Mouse (Mus musculus) CH12.LX (cell line): ENCODE results near the gene Cryz. TPM values are rescaled to one million over a fixed set of nuclear protein-coding genes. Genes with fewer than 3 reads are reported as not detected.
A peak's percentile ranks its signal among the peaks of the same experiment; 100 is the strongest.

Source experiments
- DNase-seq: peaks from one replicate; pipeline ENCODE4 v3.0.0-alpha.2; 2013; ENCODE audit errors: extremely low read depth
- H3K27ac ChIP-seq: 2 replicates; pipeline ENCODE4 v1.5.1; 2012; ENCODE audit warnings: low read depth, mild to moderate bottlenecking, control low read depth, moderate library complexity; ENCODE audit not compliant: insufficient read depth
- H3K27me3 ChIP-seq: replicated peaks from 2 replicates; pipeline ENCODE3; 2012; ENCODE audit warnings: inconsistent platforms
- H3K36me3 ChIP-seq, 2 experiments: replicated peaks in 1 of 2; 2 replicates each; pipeline versions ENCODE3 to v1.6.1; 2012; ENCODE audit warnings: inconsistent platforms in 1 of 2, low read length in 1 of 2, mild to moderate bottlenecking in 1 of 2, mixed read lengths in 1 of 2, moderate library complexity in 1 of 2; ENCODE audit not compliant: control insufficient read depth in 1 of 2, insufficient read depth in 1 of 2
- H3K4me1 ChIP-seq, 2 experiments: 2 replicates each; pipeline ENCODE4 v1.6.1; 2012; ENCODE audit warnings: inconsistent platforms in 1 of 2, moderate library complexity in 1 of 2; ENCODE audit not compliant: insufficient read depth in 2 of 2, control insufficient read depth in 1 of 2
- H3K4me2 ChIP-seq: 2 replicates; pipeline ENCODE4 v1.6.1; 2012; ENCODE audit warnings: low read depth, mild to moderate bottlenecking, control low read depth; ENCODE audit not compliant: poor library complexity, insufficient read depth, severe bottlenecking
- H3K4me3 ChIP-seq, 3 experiments: fragments of 150-350 bp in 1 of 3; sonication (generic) in 1 of 3; replicated peaks in 1 of 3; 2 replicates each; pipeline versions ENCODE3 to v1.5.1; 2011 to 2012; ENCODE audit warnings: low read depth in 2 of 3, low read length in 2 of 3, mild to moderate bottlenecking in 2 of 3, moderate library complexity in 2 of 3, control low read depth in 1 of 3, improper control_type of control experiment in 1 of 3, inconsistent platforms in 1 of 3, mixed read lengths in 1 of 3; ENCODE audit not compliant: poor library complexity in 1 of 3
- H3K79me2 ChIP-seq: replicated peaks from 2 replicates; pipeline ENCODE4 v1.6.1; 2012; ENCODE audit warnings: mild to moderate bottlenecking, moderate library complexity; ENCODE audit not compliant: control insufficient read depth, poor library complexity, insufficient read depth, severe bottlenecking; ENCODE audit errors: extremely low read depth
- H3K9ac ChIP-seq: 2 replicates; pipeline ENCODE4 v1.6.1; 2012; ENCODE audit warnings: low read depth, mild to moderate bottlenecking, control low read depth, moderate library complexity; ENCODE audit not compliant: insufficient read depth
- H3K9me3 ChIP-seq: replicated peaks from 2 replicates; pipeline ENCODE3; 2012; ENCODE audit warnings: low read length, inconsistent platforms, mixed read lengths
- BHLHE40 ChIP-seq: IDR thresholded peaks from 2 replicates; pipeline ENCODE4 v1.6.1; 2011; ENCODE audit warnings: mild to moderate bottlenecking, low read depth, low read length, improper control_type of control experiment
- CHD1 ChIP-seq: IDR thresholded peaks from 2 replicates; pipeline ENCODE4 v1.6.1; 2012; ENCODE audit warnings: low read depth, low read length, improper control_type of control experiment, inconsistent platforms
- CHD2 ChIP-seq: IDR thresholded peaks from 2 replicates; pipeline ENCODE4 v1.6.1; 2011; ENCODE audit warnings: low read length, improper control_type of control experiment
- CTCF ChIP-seq, 2 experiments: IDR thresholded peaks in 1 of 2; conservative IDR thresholded peaks in 1 of 2; 2 replicates each; pipeline ENCODE4 v1.5.1; 2011 to 2012; ENCODE audit warnings: low read depth in 2 of 2, low read length in 2 of 2, improper control_type of control experiment in 1 of 2, inconsistent platforms in 1 of 2, mild to moderate bottlenecking in 1 of 2, moderate library complexity in 1 of 2
- E2F4 ChIP-seq: IDR thresholded peaks from 2 replicates; pipeline ENCODE4 v1.6.1; 2011; ENCODE audit warnings: low read depth, low read length, improper control_type of control experiment; ENCODE audit not compliant: insufficient replicate concordance
- ELF1 ChIP-seq: IDR thresholded peaks from 2 replicates; pipeline ENCODE4 v1.6.1; 2014; ENCODE audit warnings: low read depth, mild to moderate bottlenecking, inconsistent platforms, low read length, improper control_type of control experiment
- EP300 ChIP-seq: IDR thresholded peaks from 2 replicates; pipeline ENCODE4 v1.6.1; 2011; ENCODE audit warnings: low read length, improper control_type of control experiment
- ETS1 ChIP-seq: conservative IDR thresholded peaks from 2 replicates; pipeline ENCODE4 v1.6.1; 2012; ENCODE audit warnings: low read depth, mild to moderate bottlenecking, inconsistent platforms, low read length, improper control_type of control experiment, moderate library complexity
- HCFC1 ChIP-seq: IDR thresholded peaks from 2 replicates; pipeline ENCODE4 v1.6.1; 2012; ENCODE audit warnings: low read depth, mild to moderate bottlenecking, inconsistent platforms, low read length, improper control_type of control experiment
- IRF4 ChIP-seq: IDR thresholded peaks from 2 replicates; pipeline ENCODE4 v1.6.1; 2014; ENCODE audit warnings: low read depth, mild to moderate bottlenecking, inconsistent platforms, low read length, improper control_type of control experiment
- JUN ChIP-seq: IDR thresholded peaks from 2 replicates; pipeline ENCODE4 v1.6.1; 2011; ENCODE audit warnings: low read depth, mild to moderate bottlenecking, low read length, improper control_type of control experiment, moderate library complexity; ENCODE audit not compliant: insufficient read depth
- JUND ChIP-seq: conservative IDR thresholded peaks from 2 replicates; pipeline ENCODE4 v1.6.1; 2011; ENCODE audit warnings: low read depth, low read length, improper control_type of control experiment
- KAT2A ChIP-seq: IDR thresholded peaks from 2 replicates; pipeline ENCODE4 v1.6.1; 2012; ENCODE audit warnings: low read length, improper control_type of control experiment, inconsistent platforms; ENCODE audit not compliant: insufficient replicate concordance
- MAFK ChIP-seq: IDR thresholded peaks from 2 replicates; pipeline ENCODE4 v1.6.1; 2011; ENCODE audit warnings: low read length, improper control_type of control experiment; ENCODE audit not compliant: insufficient replicate concordance
- MAX ChIP-seq: IDR thresholded peaks from 2 replicates; pipeline ENCODE4 v1.6.1; 2011; ENCODE audit warnings: low read length, improper control_type of control experiment
- MAZ ChIP-seq: IDR thresholded peaks from 2 replicates; pipeline ENCODE4 v1.6.1; 2012; ENCODE audit warnings: low read depth, mild to moderate bottlenecking, inconsistent platforms, low read length, improper control_type of control experiment, moderate library complexity
- MEF2A ChIP-seq: IDR thresholded peaks from 2 replicates; pipeline ENCODE4 v1.6.1; 2014; ENCODE audit warnings: low read depth, mild to moderate bottlenecking, inconsistent platforms, low read length, improper control_type of control experiment, borderline replicate concordance
- MXI1 ChIP-seq: IDR thresholded peaks from 2 replicates; pipeline ENCODE4 v1.6.1; 2011; ENCODE audit warnings: mild to moderate bottlenecking, low read depth, low read length, improper control_type of control experiment
- MYC ChIP-seq: IDR thresholded peaks from 2 replicates; pipeline ENCODE4 v1.6.1; 2011; ENCODE audit warnings: low read depth, mild to moderate bottlenecking, improper control_type of control experiment, low read length
- NELFE ChIP-seq: IDR thresholded peaks from 2 replicates; pipeline ENCODE4 v1.6.1; 2011; ENCODE audit warnings: low read depth, low read length, improper control_type of control experiment
- PAX5 ChIP-seq: IDR thresholded peaks from 2 replicates; pipeline ENCODE4 v1.6.1; 2012; ENCODE audit warnings: low read length, inconsistent platforms, mixed read lengths
- POLR2A ChIP-seq: IDR thresholded peaks from 2 replicates; pipeline ENCODE4 v1.6.1; 2011; ENCODE audit warnings: low read depth, mild to moderate bottlenecking, improper control_type of control experiment, low read length
- RAD21 ChIP-seq: IDR thresholded peaks from 2 replicates; pipeline ENCODE4 v1.6.1; 2011; ENCODE audit warnings: low read depth, mild to moderate bottlenecking, low read length, improper control_type of control experiment, moderate library complexity
- RCOR1 ChIP-seq: conservative IDR thresholded peaks from 2 replicates; pipeline ENCODE4 v1.6.1; 2012; ENCODE audit warnings: low read depth, mild to moderate bottlenecking, inconsistent platforms, low read length, improper control_type of control experiment
- SIN3A ChIP-seq: IDR thresholded peaks from 2 replicates; pipeline ENCODE4 v1.6.1; 2012; ENCODE audit warnings: low read length, improper control_type of control experiment, inconsistent platforms
- SMC3 ChIP-seq: IDR thresholded peaks from 2 replicates; pipeline ENCODE4 v1.6.1; 2011; ENCODE audit warnings: low read depth, low read length, improper control_type of control experiment
- TCF12 ChIP-seq: IDR thresholded peaks from 2 replicates; pipeline ENCODE4 v1.6.1; 2014; ENCODE audit warnings: low read depth, mild to moderate bottlenecking, inconsistent platforms, low read length, improper control_type of control experiment
- UBTF ChIP-seq: IDR thresholded peaks from 2 replicates; pipeline ENCODE4 v1.6.1; 2012; ENCODE audit warnings: low read depth, mild to moderate bottlenecking, inconsistent platforms, low read length, improper control_type of control experiment, moderate library complexity
- USF1 ChIP-seq: IDR thresholded peaks from 2 replicates; pipeline ENCODE4 v1.6.1; 2014; ENCODE audit warnings: low read depth, mild to moderate bottlenecking, inconsistent platforms, low read length, improper control_type of control experiment
- USF2 ChIP-seq: conservative IDR thresholded peaks from 2 replicates; pipeline ENCODE4 v1.6.1; 2011; ENCODE audit warnings: low read depth, low read length, improper control_type of control experiment
- ZKSCAN1 ChIP-seq: IDR thresholded peaks from 2 replicates; pipeline ENCODE4 v1.6.1; 2012; ENCODE audit warnings: low read depth, inconsistent platforms, low read length, improper control_type of control experiment, borderline replicate concordance
- ZMIZ1 ChIP-seq: IDR thresholded peaks from 2 replicates; pipeline ENCODE4 v1.6.1; 2012; ENCODE audit warnings: low read depth, mild to moderate bottlenecking, inconsistent platforms, low read length, improper control_type of control experiment
- dilution Hi-C: fragments of 300-500 bp; cut with MboI; formaldehyde crosslinking; loops from 2 replicates; pipeline ENCODE4 v1.14.3; 2020; ENCODE audit warnings: low sequenced_read_pairs; ENCODE audit not compliant: extremely low pct_unique_long_range_greater_than_20kb, extremely low pct_ligation_motif_present
- in situ Hi-C: fragments of 300-500 bp; cut with MboI; formaldehyde crosslinking; loops from 3 replicates; pipeline ENCODE4 v1.14.3; 2019; ENCODE audit warnings: low sequenced_read_pairs, low pct_ligation_motif_present, low pct_unique_long_range_greater_than_20kb, mixed read lengths
- polyA plus RNA-seq: library from polyadenylated mRNA; unstranded; fragments of >175 nt; gene quantifications from 2 replicates; pipeline ENCODE4 v1.2.1, GENCODE M21; 2012; ENCODE audit warnings: low read depth; ENCODE audit not compliant: insufficient read length
- total RNA-seq, 2 experiments: library from RNA; depleted of rRNA; stranded (reverse); fragments of 300-350 nt in 1 of 2; fragments of >200 nt in 1 of 2; gene quantifications; 2 replicates each; pipeline ENCODE4 v1.2.3; 2012 to 2014

The Cryz gene
- total and polyA plus RNA-seq, 3 experiments = 29.2 to 39.8 (median 31.2) TPM

GRCm38 (mm10) chr3:154547549-154548426 is 48.7 kb upstream of the Cryz start:
- H3K9me3 ChIP-seq = no peaks in the 10 kb centered on the region
- DNase-seq = no peak
- in situ Hi-C loops = no loop called here
- no peaks in the 10 kb centered on the region for H3K36me3 ChIP-seq
- TF ChIP-seq BHLHE40 (0 out of 2 replicates have a peak, but pooled peaks have one; percentile 9), POLR2A (no peak), USF2 (no peak), MAZ (no peak), CHD2 (no peak), E2F4 (no peak), PAX5 (no peak)
- H3K27ac ChIP-seq = no peak overlapping the region
- no peaks in the 10 kb centered on the region for H3K79me2 ChIP-seq
- H3K4me2 ChIP-seq = no peak overlapping the region; the same call in 1 of the 2 replicates
- no peak overlapping the region for H3K4me3 ChIP-seq
- H3K27me3 ChIP-seq = no peaks in the 10 kb centered on the region
- H3K9ac ChIP-seq = no peak overlapping the region
- dilution Hi-C loops = no loop called here
- H3K4me1 ChIP-seq = peaks cover 11 to 37% of the 10 kb centered on the region in 2 experiments; a peak in 3 of 4 replicates

GRCm38 (mm10) chr3:154548868-154549301 is 47.6 kb upstream of the Cryz start:
- in situ Hi-C loops = no loop called here
- H3K27me3 ChIP-seq = no peaks in the 10 kb centered on the region
- dilution Hi-C loops = no loop called here
- TF ChIP-seq USF2 (no peak), SIN3A (no peak), RAD21 (no peak), MAX (0 out of 2 replicates have a peak, but pooled peaks have one; percentile 39), JUN (no peak), IRF4 (peak; percentile 81), NELFE (no peak), USF1 (no peak), ELF1 (peak; percentile 87), MXI1 (no peak), MYC (no peak), CTCF (conservative IDR thresholded peaks at IDR 0.05 in 1 of 2, IDR thresholded peaks at IDR 0.05 in 1 of 2; ENCODE audit: low read depth in 2 of 2, low read length in 2 of 2) (no peak), ZKSCAN1 (no peak), HCFC1 (no peak), MEF2A (peak; percentile 74; the same call in 1 of the 2 replicates), TCF12 (peak; percentile 60; the same call in 1 of the 2 replicates), MAFK (no peak), RCOR1 (no peak), JUND (no peak), ETS1 (peak; percentile 81), E2F4 (no peak), CHD1 (no peak), KAT2A (0 out of 2 replicates have a peak, but pooled peaks have one; percentile 16), EP300 (peak; percentile 43), SMC3 (no peak), ZMIZ1 (no peak), UBTF (no peak)

More at GRCm38 (mm10) chr3:154548868-154549301, 47.6 kb upstream of the Cryz start:
- H3K4me1 ChIP-seq = peaks cover 11 to 37% of the 10 kb centered on the region in 2 experiments; a peak in 3 of 4 replicates
- H3K4me3 ChIP-seq = peak overlapping the region in 1 of 3 experiments; percentile 31
- no peak overlapping the region for H3K27ac ChIP-seq
- no peaks in the 10 kb centered on the region for H3K9me3 ChIP-seq
- peak overlapping the region; percentile 70 for H3K4me2 ChIP-seq
- H3K79me2 ChIP-seq = no peaks in the 10 kb centered on the region
- peak; percentile 76 for DNase-seq
- no peaks in the 10 kb centered on the region for H3K36me3 ChIP-seq
- H3K9ac ChIP-seq = no peak overlapping the region
